Mouse (Mus musculus): Measurements from ENCODE around the gene 1700025G04Rik.

DNA sequence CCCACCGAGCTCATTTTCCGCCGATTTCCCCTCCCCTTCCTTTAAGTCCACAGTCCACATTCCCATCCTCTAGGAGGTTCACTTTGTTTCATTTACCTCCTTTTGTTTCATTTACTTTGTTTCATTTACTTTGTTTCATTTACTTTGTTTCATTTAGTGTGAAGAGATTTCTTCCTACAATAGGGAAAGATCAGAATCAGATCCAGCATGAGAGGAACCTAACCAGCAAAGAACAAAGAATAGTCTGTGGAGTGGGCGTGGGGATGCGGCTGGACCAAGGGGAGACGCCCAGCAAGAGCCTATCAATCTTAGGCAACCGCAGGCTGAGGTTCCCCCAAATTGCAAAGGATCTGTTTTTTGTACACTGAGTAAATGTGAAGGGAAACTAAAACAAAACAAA, 20.2 kb downstream of the 1700025G04Rik start:
- TF ChIP-seq CTCF (conservative IDR thresholded peaks at IDR 0.05; ENCODE audit: low read length), result no peak
- no peak for TF ChIP-seq POU5F1 (IDR thresholded peaks at IDR 0.05; ENCODE audit: borderline replicate concordance, low read length)
